Mouse (Mus musculus) brain, embryonic 14.5 days (tissue): Measurements from ENCODE around the gene Stox1.

Source experiments
- CTCF ChIP-seq: fragments of 200-500 bp; IDR thresholded peaks from 2 replicates; pipeline ENCODE4 v1.5.1; 2012; ENCODE audit warnings: inconsistent platforms, mild to moderate bottlenecking, moderate library complexity, borderline replicate concordance; ENCODE audit not compliant: insufficient read depth, insufficient read length; ENCODE audit errors: extremely low read depth
- POLR2A ChIP-seq: fragments of 200-500 bp; IDR thresholded peaks from 2 replicates; pipeline ENCODE4 v1.6.1; 2012; ENCODE audit warnings: mild to moderate bottlenecking, inconsistent platforms, borderline replicate concordance; ENCODE audit not compliant: poor library complexity, insufficient read depth, insufficient read length, severe bottlenecking; ENCODE audit errors: extremely low read depth

- TF ChIP-seq CTCF = no peak
- TF ChIP-seq POLR2A = peak; percentile 93
These were observed 74.8 kb downstream of the Stox1 start, which contains the start of gene Ddx50 for GRCm38 (mm10) chr10:62650881-62651810.
